Mouse (Mus musculus): Measurements from ENCODE around the gene Nat8.

DNA sequence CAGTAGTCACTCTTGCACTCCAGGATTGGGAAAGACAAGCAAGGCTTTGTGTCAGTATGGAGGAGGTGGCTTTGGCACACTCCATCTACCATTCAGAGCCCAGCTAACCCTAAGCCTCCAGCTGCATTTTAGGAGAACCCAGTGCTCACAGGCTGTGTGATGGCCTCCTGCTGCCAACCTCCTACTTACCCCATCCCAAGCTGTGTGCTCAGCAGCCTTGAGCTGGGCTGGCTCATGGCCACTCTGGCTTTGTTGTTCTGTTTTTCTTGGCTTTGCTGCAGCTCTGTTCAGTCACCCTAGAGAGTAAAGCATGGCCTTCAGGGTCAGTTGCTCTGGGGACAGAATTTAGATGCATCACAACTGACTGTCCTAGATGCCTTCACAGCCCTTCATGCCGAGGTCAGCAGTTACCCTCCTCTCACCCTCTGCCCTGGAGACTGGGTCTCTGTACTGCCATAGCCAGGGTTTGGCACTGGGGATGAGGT lies 24.4 kb upstream of the Nat8 start:
- TF ChIP-seq CTCF (conservative IDR thresholded peaks at IDR 0.05; ENCODE audit: low read length), result no peak
- no peak for TF ChIP-seq POU5F1 (IDR thresholded peaks at IDR 0.05; ENCODE audit: borderline replicate concordance, low read length)
